Mouse (Mus musculus) forebrain, embryonic 15.5 days (tissue): Measurements from ENCODE around the gene Isca1. TPM values are rescaled to one million over a fixed set of nuclear protein-coding genes. Genes with fewer than 3 reads are reported as not detected.
"Not testable (repeated sequence)": the region's sequence is repeated elsewhere in the genome, so short reads cannot be mapped to it uniquely, and the experiment has no call there.

ENCODE experiments used
- ATAC-seq: fragments of 200-750 bp; cut with Nextera tagmentation; replicated peaks from 2 replicates; pipeline ENCODE4 v1.8.0; 2017; ENCODE audit warnings: mild to moderate bottlenecking, moderate TSS enrichment, moderate library complexity
- H3K27ac ChIP-seq: fragments of 300-500 bp; sonication (generic); replicated peaks from 2 replicates; pipeline ENCODE4 v1.5.1; 2015; ENCODE audit warnings: mild to moderate bottlenecking, inconsistent platforms
- H3K27me3 ChIP-seq: fragments of 300-500 bp; sonication (generic); 2 replicates; pipeline ENCODE4 v1.6.1; 2015; ENCODE audit warnings: inconsistent platforms
- H3K36me3 ChIP-seq: fragments of 300-500 bp; sonication (generic); 2 replicates; pipeline ENCODE4 v1.6.1; 2015; ENCODE audit warnings: mild to moderate bottlenecking, inconsistent platforms
- H3K4me1 ChIP-seq: fragments of 300-500 bp; sonication (generic); 2 replicates; pipeline ENCODE4 v1.6.1; 2015; ENCODE audit warnings: inconsistent platforms
- H3K4me2 ChIP-seq: fragments of 300-500 bp; sonication (generic); replicated peaks from 2 replicates; pipeline ENCODE4 v1.6.1; 2015; ENCODE audit warnings: mild to moderate bottlenecking, inconsistent platforms
- H3K4me3 ChIP-seq: fragments of 300-500 bp; sonication (generic); 2 replicates; pipeline ENCODE4 v1.5.1; 2015; ENCODE audit warnings: mild to moderate bottlenecking, inconsistent platforms
- H3K9ac ChIP-seq: fragments of 300-500 bp; sonication (generic); replicated peaks from 2 replicates; pipeline ENCODE4 v1.6.1; 2015; ENCODE audit warnings: mild to moderate bottlenecking, inconsistent platforms
- H3K9me3 ChIP-seq: fragments of 300-500 bp; sonication (generic); 2 replicates; pipeline ENCODE4 v1.6.1; 2016; ENCODE audit warnings: inconsistent platforms
- WGBS: fragments of 180-500 bp; shearing (Covaris S2); methylation state at CpG from one replicate; pipeline ENCODE4 v1.1.7; 2015; ENCODE audit warnings: mixed read lengths; 5-methylcytosine and 5-hydroxymethylcytosine counted together
- polyA plus RNA-seq: library from polyadenylated mRNA; unstranded; fragments of >200 nt; fragmentation: Nextera tagmentation; extraction: Ambion mirVana; gene quantifications from 2 replicates; pipeline ENCODE4 v1.2.1, GENCODE M21; 2015

Isca1 gene
- polyA plus RNA-seq, 1 experiment from 2014 or later, result 146 TPM

DNA sequence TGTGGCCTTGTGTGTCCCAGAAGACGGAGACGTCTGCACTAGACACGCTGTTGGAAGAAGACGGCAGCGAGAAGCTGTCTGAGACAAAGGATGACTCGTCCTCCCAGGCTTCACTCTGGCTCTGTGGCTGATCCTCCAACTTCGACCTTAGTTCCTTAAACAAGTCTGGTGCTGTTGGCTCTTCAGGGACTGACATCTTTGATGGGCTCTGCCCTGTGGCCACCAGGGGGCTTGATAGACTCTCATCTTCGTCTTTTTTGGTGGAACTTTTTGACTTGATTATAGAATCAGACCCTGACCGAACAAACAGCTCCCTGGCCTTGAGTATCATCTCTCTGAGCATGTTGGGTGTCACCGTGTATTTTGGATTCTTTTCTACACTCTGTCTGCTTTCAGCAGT lies 27.9 kb downstream of the Isca1 start:
- Histone ChIP-seq H3K36me3 (no peaks in the 10 kb centered on the region), H3K4me2 (no peak overlapping the region), H3K9ac (no peak overlapping the region), H3K27ac (no peak overlapping the region), H3K4me3 (no peak overlapping the region), H3K27me3 (no peaks in the 10 kb centered on the region), H3K9me3 (no peaks in the 10 kb centered on the region), H3K4me1 (no peaks in the 10 kb centered on the region)
- ATAC-seq, result no peak
- 86% methylated on average over 10 of the region's 10 CpGs for WGBS

DNA sequence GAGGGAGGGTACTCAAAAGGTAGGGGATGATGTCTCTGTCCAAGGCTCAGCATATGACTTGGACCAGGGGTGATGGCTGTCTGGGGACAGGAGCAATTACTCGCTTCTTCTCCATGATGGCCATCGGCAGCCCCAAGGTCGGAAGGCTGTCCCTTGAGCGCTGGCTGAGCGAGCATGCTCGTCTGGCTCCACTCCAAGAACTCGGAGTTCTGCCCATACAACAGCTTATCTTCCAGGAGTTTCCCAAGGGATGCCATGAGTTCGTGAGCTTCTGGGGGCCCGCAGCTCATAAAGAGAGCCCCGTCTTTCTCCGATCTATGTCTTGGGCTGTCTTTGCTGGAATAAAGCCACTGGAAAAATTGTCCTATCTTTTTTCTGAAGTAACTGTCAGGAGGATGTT lies 28.5 kb downstream of the Isca1 start:
- WGBS, result 92% methylated on average over 11 of the region's 11 CpGs

DNA sequence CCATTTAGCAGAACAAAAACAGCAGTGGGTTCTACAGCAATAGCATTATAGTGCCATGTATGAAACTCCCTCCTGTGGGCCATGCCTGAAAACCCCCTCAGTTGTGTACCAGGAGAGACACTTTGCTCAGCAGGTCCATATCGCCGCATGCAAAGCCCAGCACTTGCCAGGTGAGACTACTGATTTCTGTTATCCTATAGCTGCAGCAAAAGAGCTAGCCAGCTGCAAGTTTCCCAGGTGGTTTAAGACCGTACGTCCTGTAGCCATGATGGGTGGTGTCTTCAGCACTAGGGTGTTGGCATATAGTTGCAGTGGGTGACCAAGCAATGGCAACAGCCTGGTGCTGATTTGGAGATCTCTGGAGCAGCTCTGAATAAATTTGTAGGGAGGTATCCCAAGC lies 30.2 kb downstream of the Isca1 start:
- Histone ChIP-seq H3K4me2 (no peak overlapping the region), H3K4me1 (no peaks in the 10 kb centered on the region), H3K4me3 (no peak overlapping the region), H3K9ac (no peak overlapping the region), H3K9me3 (no peaks in the 10 kb centered on the region), H3K27ac (no peak overlapping the region), H3K27me3 (no peaks in the 10 kb centered on the region), H3K36me3 (no peaks in the 10 kb centered on the region)
- 90% methylated on average over 4 of the region's 4 CpGs for WGBS
- ATAC-seq, result no peak

More for the DNA sequence above, 28.5 kb downstream of the Isca1 start:
- Histone ChIP-seq H3K27me3 (no peaks in the 10 kb centered on the region), H3K36me3 (no peaks in the 10 kb centered on the region), H3K4me3 (no peak overlapping the region), H3K27ac (no peak overlapping the region), H3K4me2 (no peak overlapping the region), H3K4me1 (no peaks in the 10 kb centered on the region), H3K9me3 (no peaks in the 10 kb centered on the region), H3K9ac (no peak overlapping the region)
- ATAC-seq, result no peak

DNA sequence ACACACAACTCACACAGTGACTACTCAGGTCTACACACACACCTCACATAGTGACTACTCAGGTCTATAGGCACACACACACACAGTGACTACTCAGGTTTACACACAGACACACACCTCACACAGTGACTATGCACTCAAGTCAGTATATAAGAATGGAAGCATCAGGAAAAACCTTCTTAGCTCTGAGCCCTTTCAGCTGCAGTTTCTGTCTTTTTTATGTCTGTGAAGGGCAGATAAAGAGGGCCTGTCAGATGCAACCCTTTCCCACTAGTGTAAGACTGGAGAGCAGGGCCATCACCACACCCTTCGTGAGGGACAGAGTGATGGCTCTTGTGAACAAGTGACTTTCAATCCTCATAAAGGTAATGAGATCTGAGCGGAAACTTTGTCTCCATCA lies 31.2 kb downstream of the Isca1 start:
- Histone ChIP-seq H3K36me3 (no peaks in the 10 kb centered on the region), H3K4me3 (no peak overlapping the region), H3K4me2 (no peak overlapping the region), H3K27me3 (no peaks in the 10 kb centered on the region), H3K4me1 (no peaks in the 10 kb centered on the region), H3K9ac (no peak overlapping the region), H3K27ac (no peak overlapping the region), H3K9me3 (no peaks in the 10 kb centered on the region)
- WGBS, result 80% methylated on average over 2 of the region's 2 CpGs
- no peak for ATAC-seq

DNA sequence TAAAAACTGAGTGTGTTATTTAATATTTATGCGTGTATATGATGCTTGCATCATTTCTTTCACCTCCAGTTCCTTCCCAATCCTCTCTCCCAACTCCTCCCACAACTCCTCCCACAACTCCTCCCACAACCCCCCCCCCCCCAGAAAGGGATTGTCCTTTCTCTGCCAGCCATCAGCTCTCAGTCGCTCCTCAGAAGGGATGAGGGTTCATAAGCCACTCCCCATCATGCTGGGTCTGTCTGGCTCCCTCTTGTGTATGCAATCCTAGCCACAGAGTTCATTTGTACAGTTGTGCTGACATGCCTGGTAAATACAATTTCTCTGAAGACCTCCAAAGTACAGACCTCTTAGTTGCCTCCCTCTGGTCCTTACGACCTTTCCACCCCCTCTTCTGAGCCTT lies 34.4 kb downstream of the Isca1 start:
- H3K9me3 ChIP-seq, result no peaks in the 10 kb centered on the region
- 0 out of 2 replicates have a peak, but pooled peaks have one; percentile 41 for ATAC-seq
- H3K4me1 ChIP-seq, result no peaks in the 10 kb centered on the region
- no peak overlapping the region for H3K9ac ChIP-seq
- no peak overlapping the region for H3K27ac ChIP-seq
- H3K4me3 ChIP-seq, result no peak overlapping the region
- WGBS, result 29% methylated on average over 3 of the region's 3 CpGs
- no peaks in the 10 kb centered on the region for H3K36me3 ChIP-seq
- no peak overlapping the region for H3K4me2 ChIP-seq
- no peaks in the 10 kb centered on the region for H3K27me3 ChIP-seq

DNA sequence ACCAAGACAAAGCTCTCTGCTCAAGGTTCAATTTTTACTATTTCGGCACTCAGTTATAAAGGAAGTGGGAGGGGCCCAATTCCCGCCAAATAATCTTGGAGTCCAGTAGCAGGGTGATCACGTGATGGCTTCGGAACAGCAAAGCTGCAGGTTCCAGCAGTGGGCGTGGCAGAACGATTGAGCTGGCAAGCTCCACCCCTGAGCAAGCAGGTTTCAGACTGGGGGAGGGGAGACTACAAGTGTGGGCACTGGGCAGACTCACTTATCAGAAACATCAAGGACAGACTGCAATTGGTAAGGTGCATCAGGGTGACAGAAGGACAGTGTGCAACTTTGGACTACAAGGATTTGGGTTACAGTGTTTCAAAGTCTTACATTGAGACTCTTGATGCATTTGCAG lies 35.3 kb downstream of the Isca1 start:
- H3K9ac ChIP-seq, H3K9me3 ChIP-seq, H3K27ac ChIP-seq, H3K4me3 ChIP-seq, H3K36me3 ChIP-seq, H3K27me3 ChIP-seq, H3K4me2 ChIP-seq, H3K4me1 ChIP-seq, ATAC-seq: not testable (repeated sequence)
- WGBS, result 30% methylated on average over 6 of the region's 6 CpGs

DNA sequence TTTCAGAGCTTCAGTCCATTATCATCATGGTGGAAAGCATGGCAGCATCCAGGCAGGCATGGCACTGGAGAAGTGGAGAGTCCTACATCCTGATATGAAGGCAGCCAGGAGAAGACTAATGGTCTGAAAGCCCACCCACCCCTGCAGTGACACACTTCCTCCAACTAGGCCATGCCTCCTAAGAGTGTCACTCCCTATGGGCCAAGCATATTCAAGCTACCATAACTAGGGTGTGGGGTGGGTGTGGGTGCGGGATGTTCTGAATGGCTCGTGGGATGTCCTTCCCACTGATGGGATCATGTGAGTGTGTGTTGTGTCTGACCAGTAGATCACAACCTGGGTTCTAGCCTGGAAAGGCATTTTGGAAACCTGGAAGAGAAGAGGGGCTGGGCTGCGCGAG lies 35.7 kb downstream of the Isca1 start:
- H3K4me1 ChIP-seq, result no peaks in the 10 kb centered on the region
- H3K4me3 ChIP-seq, result no peak overlapping the region
- no peaks in the 10 kb centered on the region for H3K9me3 ChIP-seq
- H3K36me3 ChIP-seq, result no peaks in the 10 kb centered on the region
- ATAC-seq, result no peak
- 80% methylated on average over 4 of the region's 4 CpGs for WGBS
- no peak overlapping the region for H3K27ac ChIP-seq
- no peaks in the 10 kb centered on the region for H3K27me3 ChIP-seq
- no peak overlapping the region for H3K4me2 ChIP-seq
- H3K9ac ChIP-seq, result no peak overlapping the region

DNA sequence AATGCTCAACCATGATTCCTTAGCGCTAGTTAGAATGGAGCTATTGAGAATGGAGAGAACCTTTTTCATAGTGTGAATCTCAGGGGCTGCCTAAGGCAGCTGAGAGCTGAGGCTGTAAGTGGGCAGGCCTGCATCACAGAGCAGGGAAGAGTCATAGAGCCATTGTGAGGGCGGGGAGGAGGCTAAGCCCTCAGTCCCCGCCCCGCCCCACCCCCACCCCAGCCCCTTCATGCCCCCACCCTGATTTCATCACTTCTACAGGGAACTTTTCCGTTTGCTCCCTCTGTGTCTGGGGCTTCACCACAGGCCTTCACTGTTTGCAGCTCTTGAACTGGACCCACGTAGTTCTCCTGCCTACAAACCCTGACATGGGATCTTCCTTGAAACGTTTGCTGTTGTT lies 38.0 kb downstream of the Isca1 start, which contains the start of gene Spata31d1d:
TSS of gene Spata31d1d (minus strand) at position 101 of the 400 bp plus-strand sequence.
- no peak for ATAC-seq
- H3K9ac ChIP-seq, result no peak within 1 kb of the TSS
- H3K4me1 ChIP-seq, result no peaks in the 10 kb centered on the region
- H3K27ac ChIP-seq, result no peak within 1 kb of the TSS
- no peak within 1 kb of the TSS for H3K4me2 ChIP-seq
- H3K4me3 ChIP-seq, result no peak within 1 kb of the TSS
- H3K36me3 ChIP-seq, result no peaks in the 10 kb centered on the region
- H3K9me3 ChIP-seq, result no peaks in the 10 kb centered on the region
- H3K27me3 ChIP-seq, result no peaks in the 10 kb centered on the region
- WGBS, result 54% methylated on average over 7 of the region's 7 CpGs

DNA sequence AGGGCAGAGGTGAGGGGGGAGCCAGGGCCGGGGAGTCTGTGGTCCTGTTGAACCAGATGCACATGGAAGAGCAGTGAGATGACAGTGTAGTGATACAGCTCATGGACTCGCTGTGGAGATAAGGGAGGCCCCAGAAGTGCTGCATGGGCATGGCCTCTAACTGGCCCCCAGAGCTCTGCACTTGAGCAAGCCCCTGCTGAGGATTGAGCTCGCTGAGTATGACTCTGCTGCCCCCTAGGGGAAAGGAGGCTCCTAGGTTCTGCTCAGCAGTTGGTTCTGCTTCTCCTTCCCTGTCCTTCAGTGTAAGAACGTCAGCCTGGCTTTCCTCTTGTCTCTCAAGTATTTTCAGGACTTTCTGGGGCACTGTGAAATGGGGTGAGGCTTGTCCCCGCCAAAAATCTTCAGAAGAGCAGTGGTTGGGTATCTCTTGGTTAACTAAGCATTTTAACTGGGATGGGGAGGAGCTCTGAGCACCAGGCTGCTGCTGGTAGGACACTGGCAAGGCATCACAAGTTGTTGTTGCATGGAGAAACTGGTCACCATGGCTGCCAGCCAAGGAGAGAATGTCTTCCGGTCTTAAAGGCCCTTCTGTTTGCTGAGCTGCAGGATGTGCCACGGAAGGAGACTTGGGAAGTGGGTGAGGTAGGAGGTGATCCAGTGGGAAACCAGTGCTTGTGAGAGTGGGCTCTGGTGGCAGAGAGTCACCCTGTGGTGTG lies 41.1 kb downstream of the Isca1 start:
- H3K4me1 ChIP-seq, result 0 out of 2 replicates have a peak, but pooled peaks cover 4% of the 10 kb centered on the region
- ATAC-seq, result peak; percentile 87
- H3K36me3 ChIP-seq, result no peaks in the 10 kb centered on the region
- WGBS, result 35% methylated on average over 7 of the region's 7 CpGs
- H3K4me2 ChIP-seq, result no peak overlapping the region
- H3K27me3 ChIP-seq, result no peaks in the 10 kb centered on the region
- H3K9ac ChIP-seq, result no peak overlapping the region
- H3K9me3 ChIP-seq, result no peaks in the 10 kb centered on the region
- no peak overlapping the region for H3K27ac ChIP-seq
- H3K4me3 ChIP-seq, result no peak overlapping the region

DNA sequence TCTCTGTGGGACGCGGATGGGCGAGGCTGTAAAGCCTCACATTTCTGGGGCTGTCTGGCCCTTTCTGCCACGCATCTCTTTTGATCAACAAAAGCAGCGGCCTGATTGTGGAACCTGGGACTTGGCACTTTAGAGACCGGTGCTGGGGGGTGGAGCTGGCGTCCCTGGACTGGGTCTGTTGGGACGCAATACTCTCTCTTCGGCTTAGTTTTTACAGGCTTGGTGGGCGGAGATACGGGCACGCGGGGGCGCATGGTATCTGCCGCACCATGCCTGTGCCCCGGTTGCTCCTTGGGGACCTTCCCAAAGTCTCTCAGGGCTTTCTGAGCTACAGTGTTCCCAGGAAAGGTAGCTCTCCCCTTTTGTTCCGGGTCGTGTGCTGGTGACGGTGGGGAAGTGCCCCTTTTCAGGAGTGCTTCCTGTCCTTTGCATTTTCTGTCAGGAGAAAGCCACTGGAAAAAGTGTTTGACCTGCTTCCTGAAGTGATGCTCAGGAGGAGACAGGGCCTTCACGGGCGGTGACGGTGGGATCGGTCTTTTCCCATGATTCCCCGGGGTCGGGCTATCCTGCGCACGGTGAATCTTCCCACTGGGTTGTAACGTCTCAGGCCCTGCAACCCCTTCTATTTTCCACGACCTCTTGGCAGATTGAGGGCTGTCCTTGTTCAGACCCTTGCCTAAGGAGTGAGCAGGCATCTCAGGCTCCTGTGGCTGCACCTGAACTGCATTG lies 43.3 kb downstream of the Isca1 start:
- no peak for ATAC-seq
- 0 out of 2 replicates have a peak, but pooled peaks cover 4% of the 10 kb centered on the region for H3K4me1 ChIP-seq
- H3K4me3 ChIP-seq, result 0 out of 2 replicates have a peak overlapping the region, but pooled peaks have one; percentile 2
- peak overlapping the region; percentile 16; the same call in 1 of the 2 replicates for H3K9ac ChIP-seq
- peak overlapping the region; percentile 36 for H3K4me2 ChIP-seq
- WGBS, result 32% methylated on average over 29 of the region's 29 CpGs
- no peak overlapping the region for H3K27ac ChIP-seq
- H3K9me3 ChIP-seq, result no peaks in the 10 kb centered on the region
- no peaks in the 10 kb centered on the region for H3K36me3 ChIP-seq
- H3K27me3 ChIP-seq, result no peaks in the 10 kb centered on the region

DNA sequence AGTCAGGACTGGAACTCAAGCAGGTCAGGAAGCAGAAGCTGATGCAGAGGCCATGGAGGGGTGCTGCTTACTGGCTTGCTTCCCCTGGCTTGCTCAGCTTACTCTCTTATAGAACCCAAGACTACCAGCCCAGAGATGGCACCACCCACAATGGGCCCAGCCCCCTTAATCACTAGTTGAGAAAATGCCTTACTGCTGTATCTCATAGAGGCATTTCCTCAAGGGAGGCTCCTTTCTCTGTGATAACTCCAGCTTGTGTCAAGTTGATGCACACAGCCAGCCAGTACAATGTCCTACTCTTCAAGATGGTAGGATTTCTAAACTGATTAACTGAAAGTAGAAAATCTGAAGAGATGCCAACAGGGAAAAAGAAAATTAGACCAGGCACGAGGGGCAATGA lies 47.5 kb downstream of the Isca1 start:
- H3K4me2 ChIP-seq, ATAC-seq, H3K27ac ChIP-seq, H3K9ac ChIP-seq, H3K9me3 ChIP-seq, H3K4me1 ChIP-seq, H3K4me3 ChIP-seq, H3K27me3 ChIP-seq, H3K36me3 ChIP-seq: not testable (repeated sequence)
- WGBS, result 89% methylated on average over 1 of the region's 1 CpGs

DNA sequence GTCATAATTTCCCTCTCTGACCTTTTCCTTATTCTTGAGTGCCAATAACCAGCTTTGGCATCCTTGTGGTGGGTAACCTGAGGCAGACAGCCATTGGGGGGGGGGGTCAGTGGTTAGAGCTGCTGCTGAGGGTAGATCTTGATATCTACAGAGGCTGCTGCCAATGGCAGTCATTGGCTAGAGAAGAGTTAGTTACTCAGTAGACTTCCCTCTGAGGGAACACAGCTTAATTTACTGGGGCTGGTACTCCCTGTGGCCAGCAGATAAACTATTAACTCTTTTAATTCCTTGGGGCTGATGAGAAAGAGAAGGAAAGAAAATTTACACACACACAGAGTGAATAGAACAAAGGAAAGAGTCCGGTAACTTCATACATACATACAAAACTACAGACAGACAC lies 50.1 kb downstream of the Isca1 start:
- WGBS, result 90% methylated on average over 1 of the region's 1 CpGs
- Histone ChIP-seq H3K27me3 (no peaks in the 10 kb centered on the region), H3K36me3 (no peaks in the 10 kb centered on the region), H3K9ac (no peak overlapping the region), H3K4me3 (no peak overlapping the region), H3K4me1 (no peaks in the 10 kb centered on the region), H3K9me3 (no peaks in the 10 kb centered on the region), H3K4me2 (no peak overlapping the region), H3K27ac (no peak overlapping the region)
- ATAC-seq, result no peak
